Mouse (Mus musculus) limb, embryonic 13.5 days (tissue): ENCODE results near the gene Mast1. TPM values are rescaled to one million over a fixed set of nuclear protein-coding genes. Genes with fewer than 3 reads are reported as not detected.
A peak's percentile ranks its signal among the peaks of the same experiment; 100 is the strongest.

Experiments used
- ATAC-seq: fragments of 200-750 bp; cut with Nextera tagmentation; 2 replicates; pipeline ENCODE4 v1.8.0; 2017; ENCODE audit warnings: low read depth, moderate number of reproducible peaks, moderate TSS enrichment; ENCODE audit not compliant: low FRiP score
- H3K27ac ChIP-seq: fragments of 300-500 bp; sonication (generic); 2 replicates; pipeline ENCODE4 v1.5.1; 2015; ENCODE audit warnings: inconsistent platforms, mild to moderate bottlenecking, moderate library complexity
- H3K27me3 ChIP-seq: fragments of 300-500 bp; sonication (generic); 2 replicates; pipeline ENCODE4 v1.6.1; 2015; ENCODE audit warnings: mild to moderate bottlenecking, inconsistent platforms
- H3K36me3 ChIP-seq: fragments of 300-500 bp; sonication (generic); 2 replicates; pipeline ENCODE4 v1.6.1; 2015; ENCODE audit warnings: inconsistent platforms, mild to moderate bottlenecking, moderate library complexity
- H3K4me1 ChIP-seq: fragments of 300-500 bp; sonication (generic); 2 replicates; pipeline ENCODE4 v1.6.1; 2015; ENCODE audit warnings: inconsistent platforms
- H3K4me2 ChIP-seq: fragments of 300-500 bp; sonication (generic); replicated peaks from 2 replicates; pipeline ENCODE4 v1.6.1; 2015; ENCODE audit warnings: inconsistent platforms, mild to moderate bottlenecking, moderate library complexity
- H3K4me3 ChIP-seq: fragments of 300-500 bp; sonication (generic); 2 replicates; pipeline ENCODE4 v1.5.1; 2015; ENCODE audit warnings: moderate library complexity, mild to moderate bottlenecking, inconsistent platforms
- H3K9ac ChIP-seq: fragments of 300-500 bp; sonication (generic); 2 replicates; pipeline ENCODE4 v1.6.1; 2015; ENCODE audit warnings: mild to moderate bottlenecking, inconsistent platforms
- H3K9me3 ChIP-seq: fragments of 300-500 bp; sonication (generic); 2 replicates; pipeline ENCODE4 v1.6.1; 2016; ENCODE audit warnings: inconsistent platforms
- WGBS: fragments of 180-500 bp; shearing (Covaris S2); methylation state at CpG from one replicate; pipeline ENCODE4 v1.1.7; 2015; 5-methylcytosine and 5-hydroxymethylcytosine counted together
- polyA plus RNA-seq: library from polyadenylated mRNA; unstranded; fragments of >200 nt; fragmentation: Nextera tagmentation; extraction: Ambion mirVana; gene quantifications from 2 replicates; pipeline ENCODE4 v1.2.1, GENCODE M21; 2015

The Mast1 gene
- polyA plus RNA-seq, 1 experiment from 2014 or later, result 0.55 TPM

DNA sequence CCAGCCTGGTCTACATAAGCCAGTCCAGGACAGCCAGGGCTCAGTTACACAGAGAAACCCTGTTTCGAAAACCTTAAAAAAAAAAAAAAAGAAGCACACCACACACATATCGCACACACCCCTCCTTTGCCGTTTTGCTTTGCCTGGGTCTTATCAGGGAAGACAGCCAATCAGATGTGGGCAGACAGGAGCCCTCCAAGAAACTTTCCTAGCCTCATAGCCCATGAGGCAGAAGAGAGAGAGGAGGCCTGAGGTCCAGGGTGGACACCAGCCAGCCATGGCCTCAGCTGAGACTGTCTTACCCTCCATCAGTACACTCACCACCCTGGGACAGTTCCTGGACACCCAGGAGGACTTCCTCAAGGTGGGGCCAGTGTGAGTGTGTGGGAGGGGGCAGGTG is 35.4 kb downstream of the Mast1 start, which contains the start of gene Klf1:
Gene Klf1, plus strand, starts transcription at position 177 of the 400 bp plus-strand sequence.
- WGBS, result 68% methylated on average over 3 of the region's 3 CpGs
- H3K4me3 ChIP-seq, result peak within 1 kb of the TSS; percentile 60
- H3K9ac ChIP-seq, result peak within 1 kb of the TSS; percentile 80
- ATAC-seq, result no peak
- H3K4me1 ChIP-seq, result peaks cover 14% of the 10 kb centered on the region
- no peaks in the 10 kb centered on the region for H3K9me3 ChIP-seq
- H3K4me2 ChIP-seq, result peak within 1 kb of the TSS; percentile 89
- H3K27ac ChIP-seq, result peak within 1 kb of the TSS; percentile 34; the same call in 1 of the 2 replicates
- peaks cover 8% of the 10 kb centered on the region; the same call in 1 of the 2 replicates for H3K27me3 ChIP-seq
- no peaks in the 10 kb centered on the region for H3K36me3 ChIP-seq

DNA sequence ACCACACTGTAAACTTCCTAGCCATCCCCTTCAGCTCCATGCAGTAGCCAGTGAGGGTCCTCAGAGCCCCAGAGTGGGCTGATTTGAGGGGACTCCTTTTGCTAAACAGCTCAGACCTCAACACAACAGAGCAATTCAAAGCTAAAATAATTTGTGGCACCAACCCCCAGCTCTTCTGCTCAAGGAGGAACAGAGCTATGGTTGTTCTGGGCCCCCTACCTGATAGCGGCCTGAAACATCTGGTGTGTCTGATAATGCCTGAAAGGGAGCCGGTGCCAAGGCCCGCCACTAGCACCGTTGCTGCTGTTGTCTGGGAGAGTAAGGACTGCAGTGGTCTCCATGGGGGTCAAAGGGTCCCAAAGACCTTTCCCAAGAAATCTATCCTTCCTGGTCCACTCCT is 36.1 kb downstream of the Mast1 start:
- Histone ChIP-seq H3K36me3 (no peaks in the 10 kb centered on the region), H3K9me3 (no peaks in the 10 kb centered on the region), H3K4me3 (no peak overlapping the region), H3K4me2 (no peak overlapping the region), H3K27me3 (peaks cover 8% of the 10 kb centered on the region; the same call in 1 of the 2 replicates), H3K27ac (no peak overlapping the region), H3K9ac (no peak overlapping the region), H3K4me1 (peaks cover 14% of the 10 kb centered on the region)
- ATAC-seq, result no peak
- WGBS, result 67% methylated on average over 4 of the region's 4 CpGs

DNA sequence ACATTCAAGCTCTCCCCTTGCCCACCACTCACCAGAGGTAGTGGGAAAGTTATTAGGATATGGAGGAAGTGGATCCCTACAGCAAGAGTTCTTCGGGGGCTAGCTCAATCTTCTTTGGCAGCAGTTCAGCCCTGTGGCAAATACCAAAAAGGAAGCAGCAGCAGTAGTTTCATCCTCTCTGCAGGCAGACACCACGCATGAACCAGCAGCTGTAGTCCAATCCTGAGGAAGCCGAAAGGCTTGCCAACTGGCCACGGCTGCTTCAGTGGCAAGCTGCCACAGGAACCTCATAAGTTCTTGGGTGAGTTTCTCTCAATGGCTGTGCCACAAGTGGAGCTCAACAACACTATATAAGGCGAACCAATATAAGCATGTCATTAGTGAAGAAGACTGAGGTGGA is 41.2 kb downstream of the Mast1 start:
- Histone ChIP-seq H3K27me3 (0 out of 2 replicates have a peak, but pooled peaks cover 1% of the 10 kb centered on the region), H3K27ac (no peak overlapping the region), H3K36me3 (peaks cover 8% of the 10 kb centered on the region), H3K9me3 (no peaks in the 10 kb centered on the region), H3K4me3 (no peak overlapping the region), H3K9ac (no peak overlapping the region), H3K4me2 (no peak overlapping the region), H3K4me1 (peaks cover 21% of the 10 kb centered on the region)
- 89% methylated on average over 5 of the region's 5 CpGs for WGBS
- ATAC-seq, result no peak

DNA sequence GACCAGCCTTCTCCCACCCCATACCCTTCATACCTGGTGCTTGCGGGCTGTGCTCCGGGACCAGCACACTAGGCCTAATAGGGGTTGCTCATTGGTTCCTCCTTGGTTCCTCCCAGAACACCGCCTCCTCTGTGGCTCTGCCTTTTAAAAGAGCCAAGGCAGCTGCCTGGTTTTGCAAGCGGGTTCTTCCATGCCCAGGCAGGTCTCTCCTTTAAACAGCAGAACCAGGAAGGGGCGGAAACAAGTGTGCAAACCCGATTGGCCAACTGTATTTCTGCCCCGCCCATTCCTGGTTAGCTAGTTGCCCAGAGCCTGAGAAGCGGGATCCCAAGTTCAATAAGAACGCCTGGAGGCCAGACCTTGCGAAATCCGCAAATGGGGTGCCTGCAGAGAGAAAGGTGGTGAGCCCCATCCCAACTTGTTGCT is 43.4 kb downstream of the Mast1 start, which contains the start of gene Gcdh:
Gene Gcdh, minus strand, starts transcription at position 213 of the 426 bp plus-strand sequence.
- 0% methylated on average over 11 of the region's 11 CpGs for WGBS
- no peaks in the 10 kb centered on the region for H3K27me3 ChIP-seq
- peaks cover 21% of the 10 kb centered on the region for H3K4me1 ChIP-seq
- peak within 1 kb of the TSS; percentile 81 for H3K4me3 ChIP-seq
- no peak within 1 kb of the TSS for H3K27ac ChIP-seq
- peak within 1 kb of the TSS; percentile 76 for H3K4me2 ChIP-seq
- peak; percentile 98 for ATAC-seq
- H3K9ac ChIP-seq, result peak within 1 kb of the TSS; percentile 74
- H3K36me3 ChIP-seq, result peaks cover 26% of the 10 kb centered on the region
- no peaks in the 10 kb centered on the region for H3K9me3 ChIP-seq

DNA sequence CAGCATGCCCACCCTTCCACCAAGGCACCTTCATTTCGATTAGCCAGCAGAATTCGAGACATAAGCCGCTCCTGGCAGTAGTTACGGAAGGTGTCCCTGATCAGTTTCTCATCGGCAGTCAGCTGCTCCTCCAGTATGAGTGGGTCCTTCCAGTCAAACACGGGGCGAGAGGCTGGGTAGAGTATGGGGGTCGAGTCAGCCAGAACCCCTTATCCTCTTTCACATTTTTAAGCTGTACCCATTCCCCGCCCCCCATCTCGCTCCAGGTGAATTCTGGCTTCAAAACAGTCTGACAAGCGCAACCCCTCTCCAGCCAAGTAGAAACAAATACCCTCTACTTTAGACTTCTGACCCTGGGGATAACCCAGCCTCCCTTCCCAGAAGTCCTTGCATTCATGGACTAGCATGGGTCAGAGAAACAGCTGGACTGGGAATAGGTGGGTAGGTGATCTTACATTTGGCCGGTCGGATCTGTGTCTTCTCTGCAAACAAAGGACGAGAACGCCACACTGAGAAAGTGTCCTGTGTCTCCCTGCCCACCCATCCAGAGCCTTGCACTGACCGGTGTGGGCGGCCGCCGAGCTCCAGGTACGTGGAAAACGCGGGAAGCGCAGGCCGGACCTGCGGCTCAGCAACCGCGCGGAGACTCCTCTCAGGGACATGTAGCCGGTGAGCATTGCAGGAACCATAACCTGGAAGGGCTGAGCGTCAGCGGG is 44.0 kb downstream of the Mast1 start:
- Histone ChIP-seq H3K9me3 (no peaks in the 10 kb centered on the region), H3K27ac (no peak overlapping the region), H3K36me3 (peaks cover 31% of the 10 kb centered on the region), H3K4me1 (peaks cover 21% of the 10 kb centered on the region), H3K4me2 (peak overlapping the region; percentile 76), H3K4me3 (peak overlapping the region; percentile 81), H3K9ac (peak overlapping the region; percentile 74), H3K27me3 (no peaks in the 10 kb centered on the region)
- 10% methylated on average over 31 of the region's 31 CpGs for WGBS
- peak; percentile 29 for ATAC-seq

DNA sequence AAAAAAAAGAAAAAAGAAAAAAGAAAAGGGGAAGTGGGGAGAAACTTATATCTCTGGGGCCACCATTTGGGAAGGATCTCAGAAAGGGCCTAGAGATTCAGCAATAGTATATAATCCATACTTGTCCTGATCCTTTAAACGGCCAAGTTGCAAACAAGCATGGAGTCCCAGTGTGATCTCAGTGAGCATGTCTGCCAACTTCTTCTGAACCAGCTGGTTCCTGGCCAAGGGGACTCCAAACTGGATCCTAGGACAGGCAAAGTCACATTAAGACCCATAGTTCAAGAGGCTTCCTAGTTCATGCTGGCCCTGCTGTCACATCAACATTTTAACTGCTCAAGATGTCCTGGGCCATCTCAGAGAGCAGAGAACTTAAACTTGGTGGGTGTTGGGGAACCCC is 48.0 kb downstream of the Mast1 start:
- ATAC-seq, result no peak
- H3K36me3 ChIP-seq, result peaks cover 65% of the 10 kb centered on the region

DNA sequence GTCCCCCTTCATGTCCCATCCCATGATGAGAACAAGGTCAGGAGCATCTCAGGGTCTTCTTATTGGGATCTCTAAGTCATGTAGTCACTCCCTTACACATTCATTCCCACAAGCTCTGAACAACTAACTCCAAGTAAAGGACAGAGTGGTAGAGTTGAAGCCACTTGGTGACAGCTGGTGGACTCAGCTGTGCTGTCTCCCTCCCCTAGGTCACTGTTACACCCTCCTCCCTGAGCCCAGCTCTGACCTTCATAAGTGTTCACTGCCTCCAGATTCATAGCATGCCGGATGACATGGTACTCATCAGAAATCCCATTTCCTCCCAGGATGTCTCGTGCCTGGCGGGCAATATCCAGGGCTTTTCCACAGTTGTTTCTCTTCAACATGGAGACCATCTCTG is 48.9 kb downstream of the Mast1 start:
- Histone ChIP-seq H3K36me3 (peaks cover 69% of the 10 kb centered on the region), H3K27me3 (no peaks in the 10 kb centered on the region), H3K4me2 (no peak overlapping the region), H3K4me1 (peaks cover 11% of the 10 kb centered on the region), H3K4me3 (no peak overlapping the region), H3K27ac (no peak overlapping the region), H3K9me3 (no peaks in the 10 kb centered on the region), H3K9ac (no peak overlapping the region)
- no peak for ATAC-seq
- WGBS, result 95% methylated on average over 3 of the region's 3 CpGs

More for the DNA sequence above, 48.0 kb downstream of the Mast1 start:
- H3K9ac ChIP-seq, result no peak overlapping the region
- no peaks in the 10 kb centered on the region for H3K9me3 ChIP-seq
- H3K4me2 ChIP-seq, result no peak overlapping the region
- no peak overlapping the region for H3K27ac ChIP-seq
- WGBS, result 92% methylated on average over 1 of the region's 1 CpGs
- peaks cover 14% of the 10 kb centered on the region for H3K4me1 ChIP-seq
- H3K27me3 ChIP-seq, result no peaks in the 10 kb centered on the region
- H3K4me3 ChIP-seq, result no peak overlapping the region

DNA sequence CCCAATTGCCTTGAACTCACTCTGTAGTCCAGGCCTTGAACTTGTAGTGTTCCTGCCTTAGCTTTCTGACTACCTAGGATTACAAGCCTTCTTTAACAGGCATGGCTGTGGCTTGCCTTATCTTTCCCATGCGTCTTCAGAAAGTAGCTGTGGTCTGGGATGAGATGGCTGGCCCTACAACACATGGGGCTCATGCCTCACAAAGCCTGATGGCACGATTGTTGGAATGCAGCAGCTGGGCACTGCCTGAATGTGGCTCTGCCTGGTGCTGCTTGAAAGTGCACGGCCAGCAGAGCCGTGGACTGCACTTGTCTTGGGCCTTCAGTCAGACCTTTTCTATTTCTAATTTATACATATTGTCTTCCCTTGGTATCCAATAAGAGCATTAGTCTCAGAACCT is 52.4 kb downstream of the Mast1 start:
- Histone ChIP-seq H3K27ac (no peak overlapping the region), H3K4me1 (no peaks in the 10 kb centered on the region), H3K9me3 (no peaks in the 10 kb centered on the region), H3K36me3 (peaks cover 53% of the 10 kb centered on the region), H3K4me2 (no peak overlapping the region), H3K9ac (no peak overlapping the region), H3K4me3 (no peak overlapping the region), H3K27me3 (no peaks in the 10 kb centered on the region)
- ATAC-seq, result no peak
- 89% methylated on average over 4 of the region's 4 CpGs for WGBS

DNA sequence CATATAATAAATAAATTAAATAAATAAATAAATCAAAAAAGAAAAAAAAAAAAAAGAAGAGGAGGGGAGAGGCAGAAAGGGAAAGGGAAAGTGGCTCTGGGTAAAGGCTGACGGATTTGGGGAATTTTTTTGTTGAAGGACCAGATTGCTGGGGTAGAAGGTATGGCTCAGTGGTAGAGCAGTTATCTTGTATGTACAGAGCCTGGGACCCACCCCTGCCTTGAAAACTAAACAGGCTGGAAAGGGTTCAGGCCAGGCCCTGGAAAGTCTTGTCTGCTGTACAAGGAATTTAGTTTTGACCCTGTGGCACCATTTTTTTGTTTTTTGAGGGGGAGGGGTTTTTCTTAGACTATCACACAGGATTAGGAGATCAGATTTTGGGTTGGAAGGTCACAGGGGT is 58.2 kb downstream of the Mast1 start:
- Histone ChIP-seq H3K27ac (no peak overlapping the region), H3K4me2 (no peak overlapping the region), H3K9me3 (no peaks in the 10 kb centered on the region), H3K27me3 (no peaks in the 10 kb centered on the region), H3K4me3 (no peak overlapping the region), H3K36me3 (0 out of 2 replicates have a peak, but pooled peaks cover 5% of the 10 kb centered on the region), H3K9ac (no peak overlapping the region), H3K4me1 (no peaks in the 10 kb centered on the region)
- no peak for ATAC-seq
- 63% methylated on average over 1 of the region's 1 CpGs for WGBS

DNA sequence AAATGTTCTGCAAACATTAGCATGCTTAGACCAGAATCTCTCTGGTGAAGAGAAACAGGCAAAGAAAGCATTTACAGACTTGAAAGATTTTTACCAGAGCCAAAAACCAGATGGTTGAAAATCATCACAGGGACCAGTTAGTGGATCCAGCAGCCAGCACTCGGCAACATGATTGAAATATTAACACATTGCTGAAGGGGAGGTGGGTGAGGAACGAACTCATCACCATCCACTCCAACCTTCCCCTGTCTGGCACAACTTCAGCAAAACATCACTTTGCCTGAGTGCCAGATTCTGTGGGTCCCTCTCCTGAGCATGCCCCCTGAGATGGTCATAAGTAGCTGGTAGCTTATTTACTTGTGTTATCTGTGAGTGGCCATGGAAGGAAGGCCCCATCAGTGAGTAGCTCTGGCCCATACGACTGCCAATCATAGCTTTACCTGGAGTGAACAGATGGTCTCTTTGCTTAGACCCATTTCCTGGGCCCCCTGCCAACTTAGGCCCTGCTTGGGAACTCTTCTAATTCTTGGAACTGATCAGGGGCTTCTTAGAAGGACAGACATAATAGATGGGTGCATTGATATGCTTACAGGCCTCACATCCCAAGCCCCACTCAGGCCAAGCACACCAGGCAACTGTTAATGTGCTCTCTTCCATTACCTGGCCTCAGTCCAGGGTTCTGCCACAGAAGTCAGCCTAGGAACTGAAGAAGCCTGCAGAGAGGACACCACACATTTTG is 59.7 kb downstream of the Mast1 start:
- Histone ChIP-seq H3K9me3 (no peaks in the 10 kb centered on the region), H3K4me2 (no peak overlapping the region), H3K4me3 (no peak overlapping the region), H3K36me3 (no peaks in the 10 kb centered on the region), H3K9ac (no peak overlapping the region), H3K27ac (no peak overlapping the region), H3K4me1 (peaks cover 7% of the 10 kb centered on the region), H3K27me3 (no peaks in the 10 kb centered on the region)
- 78% methylated on average over 3 of the region's 3 CpGs for WGBS
- ATAC-seq, result no peak

DNA sequence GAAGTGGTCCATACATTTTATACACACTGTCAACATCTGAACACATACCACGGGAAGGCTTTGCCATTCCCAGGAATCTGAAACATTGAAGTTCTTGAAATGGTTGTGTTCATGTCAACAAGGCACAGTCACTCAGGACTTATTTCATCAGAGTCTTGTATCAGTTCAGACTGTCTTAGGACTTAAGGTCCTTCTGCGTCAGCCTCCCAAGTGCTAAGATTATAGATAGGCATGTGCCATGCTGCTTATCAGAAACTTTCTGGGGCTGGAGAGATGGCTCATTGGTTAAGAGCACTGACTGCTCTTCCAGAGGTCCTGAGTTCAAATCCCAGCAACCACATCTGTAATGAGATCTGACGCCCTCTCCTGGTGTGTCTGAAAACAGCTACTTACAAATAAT is 62.8 kb downstream of the Mast1 start:
- ATAC-seq, result no peak
- H3K4me2 ChIP-seq, result no peak overlapping the region
- no peaks in the 10 kb centered on the region for H3K27me3 ChIP-seq
- H3K4me3 ChIP-seq, result no peak overlapping the region
- H3K36me3 ChIP-seq, result peaks cover 4% of the 10 kb centered on the region
- 93% methylated on average over 3 of the region's 3 CpGs for WGBS
- H3K4me1 ChIP-seq, result peaks cover 17% of the 10 kb centered on the region
- H3K9ac ChIP-seq, result no peak overlapping the region
- no peaks in the 10 kb centered on the region for H3K9me3 ChIP-seq
- no peak overlapping the region for H3K27ac ChIP-seq

DNA sequence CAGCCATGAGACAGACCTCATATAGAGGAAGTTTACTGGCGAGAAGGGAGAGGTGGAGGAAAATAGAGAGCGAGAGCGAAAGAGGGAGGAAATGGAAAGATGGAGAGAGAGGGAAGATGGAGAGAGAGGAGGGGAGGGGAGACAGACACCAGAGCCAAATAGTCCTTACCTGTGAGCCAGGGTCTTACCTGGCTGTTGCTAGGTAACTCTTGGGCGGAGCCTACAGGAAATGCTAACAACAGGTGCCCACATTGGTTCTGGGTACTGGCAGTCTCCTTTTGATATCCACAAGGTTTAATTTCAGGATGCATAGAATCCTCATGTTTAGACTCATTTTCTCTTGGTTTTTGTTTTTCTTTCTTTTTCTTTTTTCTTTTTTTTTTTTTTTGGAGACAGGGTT is 64.1 kb downstream of the Mast1 start:
- Histone ChIP-seq H3K4me2 (peak overlapping the region; percentile 97), H3K4me3 (peak overlapping the region; percentile 53), H3K9ac (peak overlapping the region; percentile 66), H3K36me3 (peaks cover 17% of the 10 kb centered on the region), H3K4me1 (peaks cover 17% of the 10 kb centered on the region), H3K27me3 (no peaks in the 10 kb centered on the region), H3K27ac (no peak overlapping the region), H3K9me3 (no peaks in the 10 kb centered on the region)
- WGBS, result 69% methylated on average over 4 of the region's 4 CpGs
- no peak for ATAC-seq
